Mouse (Mus musculus) T-helper 17 cell (primary cell): ENCODE results near the gene Nckap5.
"Not testable (repeated sequence)": the region's sequence is repeated elsewhere in the genome, so short reads cannot be mapped to it uniquely, and the experiment has no call there.

Experiments used
- in situ Hi-C, 2 experiments: fragments of 300-600 bp; cut with MboI, MseI; formaldehyde crosslinking; loops; 1 replicate in 1 of 2; 2 replicates in 1 of 2; pipeline ENCODE4 v1.15.1; 2025; ENCODE audit warnings: high pct_unique_total_duplicates in 2 of 2

The Nckap5 gene

DNA sequence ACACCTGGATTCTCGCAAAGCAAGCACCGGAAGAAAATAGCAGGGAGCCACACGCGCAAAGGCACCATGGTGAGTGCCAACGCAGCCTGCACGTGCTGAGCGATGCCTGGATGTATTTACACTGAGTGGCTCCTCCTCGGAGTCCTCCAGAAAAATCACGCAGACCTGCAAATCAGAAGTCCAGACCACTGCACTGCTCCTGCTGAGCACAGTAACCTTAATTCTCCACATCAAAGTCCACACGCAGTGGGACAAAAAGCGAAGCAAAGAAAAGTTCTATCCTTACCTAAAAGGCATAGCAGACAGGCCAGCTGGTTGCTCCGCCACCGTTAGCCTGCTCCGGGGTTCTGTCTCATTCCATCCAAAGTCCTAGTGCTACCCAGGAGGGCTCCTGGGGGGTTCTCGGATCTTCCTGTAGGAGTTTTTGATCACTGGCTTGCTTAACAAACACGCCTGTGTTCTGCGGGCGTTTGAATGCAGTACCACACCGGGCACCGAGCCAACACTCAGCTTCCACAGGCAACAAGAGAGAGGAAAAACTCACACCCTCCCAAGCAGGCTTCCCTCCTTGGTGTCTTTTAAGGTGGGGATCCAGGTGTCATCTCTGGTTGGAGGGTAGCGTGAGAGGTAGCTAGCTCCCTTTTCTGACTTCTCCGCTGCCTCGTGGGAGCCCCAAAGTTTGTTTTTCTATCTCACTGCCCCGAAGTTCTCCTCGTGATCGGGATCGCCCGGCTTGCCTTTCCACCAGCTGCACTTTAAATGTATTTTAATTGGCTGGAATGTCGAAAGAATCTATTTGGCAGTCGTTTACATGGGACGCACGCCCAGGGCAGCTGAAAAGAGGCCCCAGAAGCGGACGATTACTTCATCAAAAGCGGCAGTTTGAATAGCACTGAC, at the start of gene Nckap5:
Gene Nckap5 (minus strand): TSS at position 769 of the 897 bp plus-strand sequence.
- in situ Hi-C loops: no loop called here

DNA sequence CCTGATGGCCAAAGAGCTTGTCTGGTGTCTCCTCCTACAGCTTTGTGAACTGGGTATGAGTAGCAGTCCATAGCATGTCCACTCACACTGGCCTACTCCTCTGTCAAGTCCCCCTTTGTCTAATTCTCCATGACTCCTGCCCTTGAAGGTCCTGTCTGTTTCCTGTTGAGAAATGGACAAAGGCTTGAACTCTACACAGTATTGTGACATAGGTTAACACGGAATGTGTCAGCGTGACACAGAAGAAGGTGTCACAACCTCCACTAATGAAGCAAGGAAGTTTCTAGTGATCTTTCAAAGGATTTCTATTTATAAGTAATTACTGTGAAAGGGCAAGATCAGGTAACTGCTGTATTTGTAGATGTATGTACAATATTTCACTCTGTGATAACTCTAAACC, 46.9 kb upstream of the Nckap5 start:
- in situ Hi-C loops: no loop called here

DNA sequence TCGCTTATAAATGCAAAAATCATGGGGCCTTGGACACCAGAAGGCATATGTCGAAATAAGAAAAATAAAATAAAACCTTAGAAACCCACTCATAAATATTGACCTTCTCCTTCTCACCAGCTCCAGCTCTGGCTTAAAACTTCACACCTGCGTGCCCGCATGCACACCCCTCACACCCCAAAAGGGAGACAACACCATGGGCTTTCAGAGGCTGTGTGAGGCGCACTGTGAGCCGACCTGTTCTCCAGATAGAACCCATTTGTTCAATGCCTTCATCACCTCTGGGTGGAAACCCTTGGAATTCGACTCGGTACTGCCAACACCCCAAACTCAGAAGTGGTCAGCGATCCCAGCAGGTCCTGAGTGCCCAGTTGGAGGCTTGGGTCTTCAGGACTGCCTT, 37.8 kb upstream of the Nckap5 start:
- in situ Hi-C loops: no loop called here

DNA sequence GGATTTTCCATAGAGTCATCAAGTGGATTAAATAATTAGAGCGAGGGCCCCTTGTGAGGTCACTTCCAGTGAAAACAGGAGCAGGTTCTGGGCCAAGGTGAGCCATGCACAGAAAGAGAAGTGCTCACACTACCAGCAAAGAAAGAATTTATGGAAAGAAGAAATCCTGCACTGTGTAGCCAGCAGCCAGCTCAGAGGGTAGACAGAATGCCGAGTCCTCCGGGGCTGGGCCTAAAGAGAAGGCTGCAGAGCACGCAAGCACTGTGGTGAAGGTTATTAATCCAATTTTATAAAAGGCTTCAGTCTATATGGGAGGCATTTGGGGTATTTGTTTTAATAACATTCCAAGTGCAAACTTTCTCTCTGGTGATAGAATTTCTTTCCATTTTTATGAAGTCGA, 37.3 kb upstream of the Nckap5 start:
- in situ Hi-C loops: no loop called here

DNA sequence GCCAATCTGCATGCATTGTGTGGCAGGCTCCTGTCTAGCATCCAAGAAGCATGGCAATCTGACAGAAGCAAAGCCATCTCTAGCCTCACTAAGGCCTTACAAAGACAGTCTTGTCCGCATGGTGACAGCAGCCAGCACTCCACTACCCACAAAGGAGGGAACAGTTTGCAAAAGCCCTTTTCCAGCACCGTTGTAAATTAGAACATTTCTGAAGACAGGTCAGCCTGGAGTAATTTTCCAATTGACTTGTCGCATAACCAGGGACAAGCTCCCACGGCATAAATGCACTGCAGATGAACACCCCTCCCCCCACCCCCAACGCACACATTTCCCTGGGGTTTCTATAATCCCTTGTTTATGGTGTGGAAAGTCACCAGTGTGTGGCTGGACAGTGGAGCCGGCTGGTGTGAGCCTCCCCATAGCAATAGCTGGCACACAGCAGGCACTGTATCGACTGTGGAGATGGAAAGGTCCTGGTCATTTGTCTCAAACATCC, 35.0 kb upstream of the Nckap5 start:
- in situ Hi-C loops: no loop called here

- in situ Hi-C loops: no loop called here
These were observed 31.2 kb upstream of the Nckap5 start for GRCm38 (mm10) chr1:126861816-126862215.

DNA sequence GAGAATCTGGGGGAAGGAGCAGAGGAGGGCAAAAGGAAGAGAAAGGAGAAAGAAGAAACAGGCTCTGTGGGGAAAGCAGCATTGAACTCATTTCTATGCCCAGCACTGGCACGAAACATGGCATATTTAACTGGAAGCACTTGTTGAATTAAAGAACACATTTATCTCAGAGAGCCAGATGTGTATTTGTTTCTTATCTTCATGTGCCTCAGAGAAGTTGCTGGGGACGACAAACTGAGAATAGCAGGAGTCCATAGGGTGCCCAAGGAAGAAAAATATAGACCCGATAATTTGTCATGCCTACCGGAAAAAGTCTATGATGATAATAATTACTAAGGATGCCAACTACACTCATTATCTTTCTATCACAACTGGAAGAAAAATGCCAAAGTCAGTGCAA, 29.9 kb upstream of the Nckap5 start:
- in situ Hi-C loops: no loop called here

DNA sequence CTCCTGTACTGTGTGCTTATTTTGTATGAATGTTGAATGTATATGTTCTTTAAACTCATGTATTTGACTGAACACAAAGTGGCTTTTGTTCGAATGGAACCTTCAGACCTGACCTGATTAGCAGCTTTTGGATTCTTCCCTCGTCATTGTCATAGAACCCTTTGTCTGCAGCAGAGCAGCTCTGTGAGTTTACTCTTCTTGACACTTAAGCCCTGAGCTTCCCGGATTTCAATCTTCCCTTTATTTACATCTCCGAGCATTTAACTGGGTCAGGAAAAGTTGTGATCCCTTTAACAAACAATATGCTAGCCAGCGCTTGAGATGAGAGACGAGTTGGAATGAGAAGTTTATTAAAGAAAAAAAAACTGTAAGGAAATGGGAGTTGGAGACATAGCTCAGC, 18.9 kb upstream of the Nckap5 start:
- in situ Hi-C loops: no loop called here

GRCm38 (mm10) chr1:126846317-126846716, 15.7 kb upstream of the Nckap5 start:
- in situ Hi-C loops: no loop called here

GRCm38 (mm10) chr1:126832885-126833284, 2.3 kb upstream of the Nckap5 start:
- in situ Hi-C loops: no loop called here

DNA sequence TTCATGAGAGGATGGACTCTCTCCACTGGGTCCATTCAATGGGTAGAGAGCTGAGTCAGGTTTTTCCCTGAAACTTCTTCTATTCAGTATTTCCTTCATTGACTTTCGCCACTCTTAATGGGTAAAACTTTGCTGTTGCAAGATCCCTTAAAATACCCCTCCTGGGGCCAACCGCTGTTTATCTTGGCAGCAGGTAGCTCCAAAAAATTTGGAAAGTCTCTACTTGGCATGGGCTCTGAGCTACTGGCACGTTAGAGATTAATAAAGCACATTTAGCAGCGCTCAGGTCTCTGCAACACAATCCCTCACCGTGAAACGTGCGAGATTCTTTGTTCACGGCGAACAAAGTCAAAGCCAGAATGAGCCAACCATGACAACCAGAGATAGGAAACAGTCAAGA, 1.6 kb downstream of the Nckap5 start:
- in situ Hi-C loops: no loop called here

DNA sequence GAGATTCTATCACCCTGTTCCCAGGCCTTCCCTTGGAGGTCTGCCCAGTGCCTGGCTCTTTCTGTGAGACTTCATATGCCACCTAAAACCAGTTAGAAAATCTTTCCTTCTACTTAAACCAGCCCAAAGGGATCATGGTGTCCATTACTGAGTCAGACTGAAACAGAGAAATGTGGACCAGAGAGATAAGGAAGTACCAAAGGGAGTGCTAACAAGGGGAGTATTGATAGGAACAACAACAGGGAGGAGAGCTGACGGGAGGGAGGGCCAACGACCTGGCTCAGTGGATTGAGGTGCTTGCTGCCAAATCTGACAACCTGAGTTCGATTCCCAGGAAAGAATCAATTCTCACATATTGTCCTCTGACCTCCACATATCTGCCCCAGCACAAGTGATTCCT, 5.8 kb downstream of the Nckap5 start:
- in situ Hi-C loops: no loop called here

GRCm38 (mm10) chr1:126822246-126822645, 8.4 kb downstream of the Nckap5 start:
- in situ Hi-C loops: no loop called here

- in situ Hi-C loops: loop anchor here in 1 of 2 experiments (5.0 kb wide), 1 partner anchor 65 kb away; no protein-coding TSS in a partner anchor
These were observed 13.1 kb downstream of the Nckap5 start for GRCm38 (mm10) chr1:126817381-126818034.

DNA sequence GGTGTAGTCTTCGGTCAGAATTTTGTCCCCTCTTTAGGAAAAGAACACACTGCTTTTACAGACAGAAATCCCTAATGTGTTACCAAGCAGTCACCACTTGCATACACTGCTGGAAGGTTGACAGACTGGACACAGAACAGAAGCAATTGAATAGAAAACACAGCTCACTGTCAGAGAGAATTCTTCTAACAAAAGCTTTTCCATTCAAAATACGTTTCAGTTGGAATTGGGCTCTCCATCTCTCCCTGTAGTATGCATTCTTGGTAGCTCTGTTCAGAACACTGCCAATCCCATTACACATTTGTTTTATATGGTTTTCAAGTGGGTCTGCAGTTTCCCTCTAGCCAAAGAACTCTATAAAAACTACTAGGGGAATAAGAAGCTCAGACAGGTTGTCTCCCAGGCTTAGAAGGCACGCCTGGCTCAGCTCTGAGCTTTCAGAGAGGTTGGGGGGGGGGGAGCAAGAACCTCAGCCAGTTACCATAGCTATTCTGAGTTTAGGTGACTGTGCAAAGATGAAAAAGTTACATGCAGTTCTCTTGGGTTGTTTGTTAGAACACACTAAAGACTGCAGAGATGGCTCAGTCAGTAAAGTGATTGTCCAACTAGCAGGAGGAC, 23.5 kb downstream of the Nckap5 start:
- in situ Hi-C loops: no loop called here

DNA sequence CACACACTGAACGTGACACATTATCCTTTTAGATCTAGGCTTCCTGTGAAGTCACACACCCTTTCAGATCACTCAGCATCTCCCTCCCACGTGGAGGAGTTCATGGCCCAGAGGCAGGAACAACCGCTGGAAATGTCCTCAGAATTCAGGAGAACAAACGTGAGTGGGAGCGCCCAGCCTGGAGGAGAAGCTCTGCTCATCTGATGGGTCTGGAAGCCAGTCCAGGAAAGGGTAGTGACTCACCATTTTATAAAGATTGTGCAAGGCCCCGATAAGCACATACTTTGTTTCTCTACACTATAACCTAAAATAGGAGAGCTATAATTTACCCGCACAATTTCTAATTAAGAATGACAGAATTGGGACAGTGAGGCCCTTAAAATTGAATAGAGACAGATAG, 24.1 kb downstream of the Nckap5 start:
- in situ Hi-C loops: no loop called here

DNA sequence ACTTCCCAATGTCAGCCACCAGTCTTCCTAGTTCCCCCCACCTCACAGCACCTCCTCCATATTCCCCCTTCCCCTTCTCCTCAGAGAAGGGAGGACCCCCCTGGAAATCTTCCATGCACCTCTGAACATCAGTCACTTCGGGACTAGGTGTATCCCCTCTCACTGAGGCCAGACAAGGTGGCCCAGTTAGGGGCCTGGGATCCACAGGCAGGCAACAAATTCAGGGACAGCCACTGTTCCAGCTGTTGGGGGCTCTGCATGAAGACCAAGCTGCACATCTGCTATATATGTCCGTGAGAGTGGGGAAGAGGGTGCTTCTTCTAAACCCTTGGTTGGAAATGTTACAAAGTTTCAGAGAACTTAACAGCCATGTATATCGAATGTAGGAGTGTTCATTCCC, 28.2 kb downstream of the Nckap5 start:
- in situ Hi-C loops: loop anchor here in 1 of 2 experiments (5.0 kb wide), 1 partner anchor 75 kb away; no protein-coding TSS in a partner anchor

DNA sequence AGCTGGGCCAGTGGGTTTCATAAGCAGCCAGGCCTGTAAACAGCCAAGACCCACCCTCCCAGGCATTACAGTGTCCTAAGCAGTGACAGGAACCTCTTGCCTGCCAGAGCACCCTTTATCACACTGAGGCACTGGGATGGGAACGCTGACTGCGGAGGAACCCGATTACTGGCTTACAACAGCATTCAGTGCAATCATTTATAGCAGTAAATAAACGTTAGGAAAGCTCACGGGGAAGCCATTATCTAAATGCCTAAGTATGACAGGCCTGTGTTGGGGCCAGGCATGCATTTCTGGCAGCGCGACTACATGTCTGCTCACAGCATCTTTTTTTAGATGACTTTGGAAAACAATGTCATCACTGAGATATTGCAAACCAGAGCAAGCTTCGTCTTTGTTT, 28.9 kb downstream of the Nckap5 start:
- in situ Hi-C loops: loop anchor here in 1 of 2 experiments (5.0 kb wide), 1 partner anchor 74 kb away; no protein-coding TSS in a partner anchor

- in situ Hi-C loops: no loop called here
These were observed 31.2 kb downstream of the Nckap5 start for GRCm38 (mm10) chr1:126799379-126799798.

DNA sequence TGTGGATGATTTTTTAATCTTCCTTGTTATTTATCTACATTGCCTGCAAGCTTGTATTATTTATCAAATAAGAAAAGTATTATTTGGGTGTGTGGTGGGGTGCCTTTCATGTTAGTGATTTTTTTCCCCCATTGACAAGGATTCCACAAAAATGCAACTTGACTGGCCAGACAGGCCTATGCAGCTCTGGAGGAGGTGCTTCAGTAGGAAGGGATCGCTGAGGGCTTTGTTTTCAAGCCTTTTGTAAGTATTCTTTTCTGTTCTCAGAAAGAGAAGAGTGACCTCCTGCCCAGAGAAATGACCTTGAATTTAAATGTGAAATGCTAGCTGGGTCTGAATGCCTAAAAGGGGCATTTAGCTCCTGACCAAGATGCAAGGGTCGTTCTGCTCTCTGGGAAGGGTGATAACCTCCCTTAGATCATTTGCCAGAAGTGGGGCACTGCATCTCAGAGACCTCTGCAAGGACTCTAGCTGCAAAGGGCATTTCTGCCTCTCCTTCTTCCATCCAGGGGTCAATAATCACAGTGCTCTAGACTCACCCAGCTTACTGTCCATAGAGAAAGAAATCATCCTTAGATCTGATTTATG, 50.2 kb downstream of the Nckap5 start:
- in situ Hi-C loops: not testable (repeated sequence)

DNA sequence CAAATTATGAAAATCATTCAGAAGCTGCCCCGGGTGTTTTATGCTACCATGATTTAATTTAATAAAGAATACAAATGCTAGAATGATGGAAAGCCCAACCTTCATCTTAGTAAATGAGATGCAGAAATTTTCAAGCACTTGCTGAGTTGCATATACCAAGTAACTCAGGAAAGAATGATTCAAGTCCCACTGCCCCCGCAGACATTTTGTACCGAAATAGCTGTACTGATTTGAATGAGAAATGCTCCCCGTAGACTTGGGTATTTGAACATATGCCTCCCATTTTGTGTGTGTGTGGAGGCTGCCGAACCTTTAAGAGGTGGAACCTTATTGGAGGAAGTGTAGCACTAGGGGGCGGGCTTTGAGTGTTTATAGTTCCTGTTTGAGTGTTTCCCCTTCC, 56.7 kb downstream of the Nckap5 start:
- in situ Hi-C loops: not testable (repeated sequence)

DNA sequence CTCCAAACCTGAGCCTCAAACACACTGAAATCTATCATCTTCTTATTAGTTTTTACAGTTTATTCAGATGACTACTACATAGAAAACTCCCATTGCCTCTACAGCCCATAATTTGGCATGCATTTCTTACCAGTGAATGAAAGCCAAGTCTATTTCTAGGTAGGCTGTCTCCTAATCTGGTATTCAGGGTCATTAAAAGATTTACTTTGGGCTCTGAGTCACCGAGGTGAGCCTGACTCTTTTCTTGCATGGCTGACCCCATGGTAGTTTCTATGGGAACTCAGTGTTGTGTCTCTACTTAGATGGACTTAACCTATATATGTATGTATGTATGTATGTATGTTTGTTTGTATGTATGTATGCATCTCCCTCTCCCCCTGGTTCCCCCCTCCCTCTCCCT, 63.6 kb downstream of the Nckap5 start:
- in situ Hi-C loops: no loop called here
